Mouse (Mus musculus): ENCODE results near the gene Cyp17a1.

DNA sequence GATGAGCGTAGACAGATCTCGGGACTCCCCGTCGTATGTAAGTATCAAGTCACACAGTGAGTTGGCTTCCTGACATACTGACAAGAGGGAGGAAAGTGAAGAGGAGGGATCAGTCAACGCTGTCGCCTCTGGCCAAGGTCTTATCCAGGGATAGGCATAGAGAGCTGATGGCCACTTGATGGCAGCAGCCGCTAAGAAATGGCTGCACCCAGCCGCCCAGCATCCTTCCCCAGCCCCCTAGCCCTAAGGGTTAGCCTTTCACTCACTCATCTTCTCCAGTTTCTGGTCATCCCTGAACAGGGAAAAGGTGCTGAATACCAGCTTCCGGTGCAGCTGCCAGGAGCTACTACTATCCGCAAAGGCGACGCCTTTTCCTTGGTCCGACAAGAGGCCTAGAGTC lies 2.3 kb downstream of the Cyp17a1 start:
- TF ChIP-seq CTCF (IDR thresholded peaks at IDR 0.05; ENCODE audit: borderline replicate concordance, extremely low read depth, insufficient read depth, insufficient read length) (peak; percentile 92), POLR2A (IDR thresholded peaks at IDR 0.05; ENCODE audit: borderline replicate concordance, extremely low read depth, insufficient read depth, insufficient read length, poor library complexity, severe bottlenecking) (no peak)
